Mouse (Mus musculus) lung, postnatal 10 days (tissue): ENCODE results near the gene Rin2.

ENCODE experiments used
- DNase-seq: peaks from one replicate; pipeline ENCODE4 v3.0.0; 2021

Gene Rin2

DNA sequence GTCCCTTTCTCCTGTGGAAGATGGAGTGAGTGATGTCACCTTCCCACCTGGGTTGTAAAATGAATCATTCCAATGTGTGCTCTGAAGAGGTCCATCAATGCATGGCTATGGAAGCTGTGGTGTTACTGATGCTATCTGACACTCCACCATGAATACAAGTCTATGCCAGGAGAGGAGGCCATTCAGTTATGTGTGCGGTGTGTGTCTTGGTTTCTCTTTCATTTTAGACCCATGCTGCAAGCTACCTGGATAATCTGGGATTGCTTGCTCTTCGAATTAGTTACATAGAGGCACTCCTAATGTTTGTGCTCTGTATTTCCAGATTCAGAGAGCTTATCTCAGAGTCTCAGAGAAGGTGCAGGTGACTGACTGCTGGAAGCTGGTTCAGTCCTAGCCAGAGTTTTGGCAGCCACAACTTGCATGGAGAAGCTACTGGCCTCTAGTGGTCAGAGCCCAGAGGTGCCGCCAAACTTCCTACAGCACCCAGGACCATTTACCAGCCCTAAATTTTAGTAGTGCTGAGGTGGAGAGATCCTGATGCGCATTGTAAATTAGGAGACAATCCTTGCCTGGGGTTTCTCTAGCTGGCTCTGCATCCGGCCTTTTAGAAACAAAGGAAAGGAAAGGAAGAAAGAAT, 119.4 kb downstream of the Rin2 start:
- peak; percentile 80 for DNase-seq

GRCm38 (mm10) chr2:145797851-145798250, 122.8 kb downstream of the Rin2 start:
- peak; percentile 73 for DNase-seq

DNA sequence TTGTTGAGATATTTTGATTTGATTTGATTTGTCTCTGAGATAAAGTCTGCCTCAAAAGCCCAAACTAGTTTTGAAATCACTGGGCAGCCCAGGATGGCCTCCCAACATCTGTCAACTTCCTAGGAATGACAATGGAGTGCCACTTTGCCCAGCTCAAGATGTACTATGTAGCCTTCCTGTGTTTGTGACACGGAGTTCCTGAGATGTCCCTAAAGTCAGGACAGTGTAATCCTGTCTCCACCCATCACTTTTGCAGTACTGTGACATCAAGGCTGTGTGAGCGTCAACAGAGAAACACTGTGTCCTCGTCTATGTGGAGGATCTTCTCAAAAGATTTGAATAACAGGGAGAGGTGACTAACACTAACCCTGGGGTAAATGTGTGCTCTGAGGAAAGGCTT, 123.9 kb downstream of the Rin2 start:
- DNase-seq = peak; percentile 55

- peak; percentile 55 for DNase-seq
Observed at GRCm38 (mm10) chr2:145801322-145802052, 126.5 kb downstream of the Rin2 start.

DNA sequence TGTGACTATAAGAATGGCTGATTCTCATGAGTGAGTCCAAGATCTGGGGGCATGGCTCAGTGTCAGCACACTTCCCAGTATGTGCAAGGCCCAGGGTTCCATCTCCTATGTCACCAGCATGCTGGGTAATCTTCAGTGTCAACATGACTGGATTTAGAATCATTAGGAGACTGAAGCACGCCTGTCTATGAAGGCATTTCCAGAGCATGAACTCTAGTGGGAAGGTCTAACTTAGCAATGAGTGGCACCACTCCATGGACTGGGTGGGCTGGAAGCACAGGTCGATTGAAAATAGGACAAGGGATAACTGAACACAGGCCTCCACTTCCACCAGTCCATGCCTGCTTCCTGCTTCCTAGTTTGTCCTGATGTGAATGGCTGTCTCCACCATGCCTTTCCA, 127.6 kb downstream of the Rin2 start:
- no peak for DNase-seq

- DNase-seq = no peak
Observed at GRCm38 (mm10) chr2:145803822-145804342, 128.9 kb downstream of the Rin2 start.

- DNase-seq = no peak
Observed at GRCm38 (mm10) chr2:145804524-145804923, 129.5 kb downstream of the Rin2 start.

GRCm38 (mm10) chr2:145807276-145807675, 132.3 kb downstream of the Rin2 start:
- DNase-seq = no peak

- DNase-seq = no peak
Observed at GRCm38 (mm10) chr2:145808251-145808650, 133.2 kb downstream of the Rin2 start.

DNA sequence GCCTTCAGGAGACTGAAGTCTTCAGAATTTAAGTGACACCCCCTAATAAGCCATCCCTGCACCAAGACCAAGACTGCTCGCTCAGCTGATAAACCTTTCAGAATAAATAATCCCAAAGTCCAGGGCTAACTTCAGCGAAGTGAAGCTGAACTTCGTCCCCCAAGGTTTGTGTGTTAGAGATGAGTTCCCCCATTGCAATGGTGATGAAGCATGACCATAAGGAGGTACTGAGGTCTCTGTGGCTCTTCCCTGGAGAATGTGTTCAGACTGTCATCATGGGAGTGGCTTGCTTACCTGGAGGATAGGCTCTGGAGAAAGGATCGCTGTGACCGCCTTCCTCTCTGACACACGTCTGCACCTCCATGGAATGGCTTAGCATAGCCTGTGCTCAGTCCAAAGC, 133.7 kb downstream of the Rin2 start:
- no peak for DNase-seq

GRCm38 (mm10) chr2:145810676-145811075, 135.7 kb downstream of the Rin2 start:
- DNase-seq = no peak

DNA sequence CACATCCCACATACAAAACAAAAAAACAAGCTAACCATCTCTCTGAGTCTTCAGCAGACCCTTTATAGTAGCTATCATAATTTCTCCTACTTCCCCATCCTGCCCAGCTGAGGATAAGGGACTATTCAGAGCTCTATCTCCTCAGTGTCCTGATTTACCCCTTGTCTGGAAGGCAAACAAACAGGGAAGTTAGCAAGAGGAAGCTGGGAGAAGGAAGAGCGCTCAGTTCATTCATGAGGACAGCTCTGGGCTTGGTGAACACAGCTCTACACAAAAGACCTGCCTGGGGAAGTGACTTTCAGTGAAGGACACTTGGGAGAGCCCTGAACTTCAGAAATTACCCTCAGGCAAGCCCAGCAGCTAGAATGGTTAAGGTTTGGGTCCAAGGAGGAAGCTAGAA, 137.8 kb downstream of the Rin2 start:
- no peak for DNase-seq

GRCm38 (mm10) chr2:145817195-145817594, 142.2 kb downstream of the Rin2 start:
- no peak for DNase-seq

DNA sequence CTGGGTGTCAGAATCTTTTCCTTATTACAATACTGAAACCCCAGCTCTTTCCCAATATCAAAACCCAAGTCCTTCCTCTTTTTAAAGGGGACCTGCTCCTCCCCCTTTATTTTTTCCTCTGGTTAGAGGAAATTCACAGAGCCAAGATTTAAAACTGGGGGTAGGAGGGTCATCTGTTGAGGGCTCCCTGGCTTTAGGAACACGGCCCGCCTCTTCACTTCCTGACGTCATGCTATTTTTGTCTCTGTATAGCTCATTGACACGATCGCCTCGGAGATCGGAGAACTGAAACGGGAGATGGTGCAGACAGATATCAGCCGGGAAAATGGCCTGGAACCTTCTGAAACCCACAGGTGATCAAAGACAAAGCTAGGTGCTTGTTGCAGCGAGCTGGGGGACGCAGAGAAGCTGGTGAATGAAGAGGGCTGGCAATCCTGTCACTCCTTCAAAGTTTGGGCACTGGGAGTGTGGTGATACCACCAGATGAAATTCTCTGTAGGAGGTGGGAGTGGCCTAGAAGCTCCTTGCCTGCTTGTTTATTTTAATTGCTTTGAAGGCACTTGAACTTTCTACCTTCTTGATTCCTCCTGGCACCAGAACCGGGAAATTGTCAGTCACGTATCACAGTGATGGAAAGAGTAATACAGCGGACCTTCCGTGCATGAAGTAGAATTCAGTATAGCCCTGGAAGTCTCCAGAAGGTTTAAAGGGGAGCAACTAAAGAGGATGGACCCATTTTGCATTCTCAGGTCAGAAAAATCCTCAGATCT, 147.2 kb downstream of the Rin2 start:
- peak; percentile 42 for DNase-seq

DNA sequence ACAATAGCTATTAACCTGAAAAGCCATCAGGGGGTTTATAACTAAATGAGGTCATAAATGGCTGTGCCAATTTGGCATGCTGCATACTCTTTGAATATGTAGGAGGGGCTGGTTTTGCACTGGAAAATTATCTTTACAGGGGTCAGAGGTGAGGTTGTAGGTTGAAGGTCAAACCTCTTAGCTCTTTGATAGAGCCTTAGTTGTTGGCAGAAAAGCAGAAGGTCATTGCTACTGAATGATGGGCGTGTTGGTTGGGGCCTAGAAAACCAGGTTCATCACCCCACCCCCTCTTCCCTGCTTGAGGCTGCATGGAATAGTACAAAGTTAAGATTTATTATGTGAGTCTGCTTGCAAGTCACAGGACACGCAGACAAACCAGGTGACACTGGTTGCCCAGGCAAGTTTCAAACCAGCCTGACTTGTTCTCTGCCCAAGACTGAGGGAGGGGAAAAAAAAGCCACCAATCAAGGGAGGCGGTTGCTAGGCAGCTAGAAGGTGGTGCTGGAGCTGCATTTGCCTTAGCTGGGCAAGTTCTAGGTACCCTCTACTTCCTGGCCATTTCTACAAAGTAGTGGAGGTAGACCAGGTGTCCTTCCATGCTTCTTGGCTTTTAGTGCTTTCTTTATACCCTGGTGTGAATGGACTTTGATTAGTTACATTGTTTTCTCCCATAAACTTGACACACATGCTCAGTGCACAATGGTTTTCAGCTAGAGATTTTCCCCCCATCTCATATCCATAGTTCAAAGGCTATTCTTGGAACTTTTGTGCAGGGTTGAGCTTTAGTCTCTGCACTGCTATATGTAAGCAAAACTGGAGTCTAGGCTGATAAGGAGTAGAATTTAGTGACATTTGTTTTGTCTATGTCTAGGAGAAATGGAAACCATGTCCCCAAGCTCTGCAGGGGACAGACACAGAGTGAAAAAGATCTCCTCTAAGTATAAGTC, 148.0 kb downstream of the Rin2 start:
- peak; percentile 23 for DNase-seq

- no peak for DNase-seq
Observed at GRCm38 (mm10) chr2:145824749-145825148, 149.7 kb downstream of the Rin2 start.

- no peak for DNase-seq
Observed at GRCm38 (mm10) chr2:145825221-145825620, 150.2 kb downstream of the Rin2 start.

GRCm38 (mm10) chr2:145827930-145828329, 152.9 kb downstream of the Rin2 start:
- DNase-seq = no peak

DNA sequence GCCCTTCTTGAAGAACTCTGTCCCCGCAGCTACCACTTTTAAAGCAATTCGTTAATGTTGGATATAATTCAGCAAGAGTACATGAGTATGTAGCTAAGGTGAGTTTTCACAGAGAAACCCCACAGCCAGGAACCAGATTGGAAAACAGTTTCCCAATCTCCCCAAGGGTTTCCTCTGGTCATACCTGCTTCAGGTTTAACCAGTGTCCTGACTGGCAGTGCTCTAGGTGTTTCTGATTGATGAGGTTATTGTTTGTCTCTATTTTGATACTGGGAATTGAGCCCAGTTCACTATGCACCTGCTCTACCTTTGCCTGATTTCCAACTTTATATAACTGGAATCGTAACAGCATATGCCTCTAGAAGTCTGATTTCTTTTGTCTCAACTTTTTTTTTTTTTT, 153.6 kb downstream of the Rin2 start:
- no peak for DNase-seq

DNA sequence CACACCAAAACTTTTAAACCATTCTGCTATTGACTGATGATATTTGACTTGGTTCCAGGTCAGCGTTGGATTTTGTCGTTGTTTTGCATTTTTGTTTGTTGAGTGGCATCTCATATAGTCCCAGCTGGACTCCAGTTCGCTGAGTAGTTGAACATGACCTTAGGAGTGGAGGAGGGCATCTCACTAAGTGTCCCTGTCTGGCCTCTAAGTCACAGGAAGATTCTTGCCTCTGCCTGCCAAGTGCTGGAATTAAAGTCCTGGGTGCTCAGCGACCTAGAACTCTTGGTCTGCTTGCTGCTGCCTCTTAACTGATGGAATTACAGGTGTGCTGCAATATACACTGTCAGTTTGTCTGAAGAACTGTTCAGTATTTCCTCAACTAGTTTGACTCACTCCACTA, 154.2 kb downstream of the Rin2 start:
- DNase-seq = no peak

DNA sequence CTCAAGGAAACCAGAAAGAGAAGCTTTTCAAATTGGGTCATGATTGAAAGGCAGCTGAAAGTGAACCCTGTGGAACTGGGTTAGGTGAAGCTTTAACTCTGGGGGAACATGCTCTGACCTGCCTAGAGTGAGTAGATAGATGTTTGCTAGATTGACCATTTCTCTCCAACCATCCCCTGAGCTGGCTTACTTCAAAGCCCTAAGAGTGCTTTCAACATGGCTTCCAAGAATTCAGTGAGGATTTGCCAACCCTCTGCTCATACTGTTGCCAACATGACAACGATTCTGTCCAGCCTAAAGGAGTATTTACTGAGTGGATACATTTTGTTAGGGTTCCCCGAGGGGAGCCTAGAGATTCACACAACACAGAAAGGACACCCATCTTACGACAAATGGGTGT, 155.4 kb downstream of the Rin2 start:
- no peak for DNase-seq
